Mouse (Mus musculus) MN1 (cell line): ENCODE results near the gene Slc12a9.
"Not testable (repeated sequence)": the region's sequence is repeated elsewhere in the genome, so short reads cannot be mapped to it uniquely, and the experiment has no call there.

ENCODE experiments used
- DNase-seq: peaks from one replicate; pipeline ENCODE4 v3.0.0-alpha.2; 2016; ENCODE audit warnings: low spot score

Gene Slc12a9

DNA sequence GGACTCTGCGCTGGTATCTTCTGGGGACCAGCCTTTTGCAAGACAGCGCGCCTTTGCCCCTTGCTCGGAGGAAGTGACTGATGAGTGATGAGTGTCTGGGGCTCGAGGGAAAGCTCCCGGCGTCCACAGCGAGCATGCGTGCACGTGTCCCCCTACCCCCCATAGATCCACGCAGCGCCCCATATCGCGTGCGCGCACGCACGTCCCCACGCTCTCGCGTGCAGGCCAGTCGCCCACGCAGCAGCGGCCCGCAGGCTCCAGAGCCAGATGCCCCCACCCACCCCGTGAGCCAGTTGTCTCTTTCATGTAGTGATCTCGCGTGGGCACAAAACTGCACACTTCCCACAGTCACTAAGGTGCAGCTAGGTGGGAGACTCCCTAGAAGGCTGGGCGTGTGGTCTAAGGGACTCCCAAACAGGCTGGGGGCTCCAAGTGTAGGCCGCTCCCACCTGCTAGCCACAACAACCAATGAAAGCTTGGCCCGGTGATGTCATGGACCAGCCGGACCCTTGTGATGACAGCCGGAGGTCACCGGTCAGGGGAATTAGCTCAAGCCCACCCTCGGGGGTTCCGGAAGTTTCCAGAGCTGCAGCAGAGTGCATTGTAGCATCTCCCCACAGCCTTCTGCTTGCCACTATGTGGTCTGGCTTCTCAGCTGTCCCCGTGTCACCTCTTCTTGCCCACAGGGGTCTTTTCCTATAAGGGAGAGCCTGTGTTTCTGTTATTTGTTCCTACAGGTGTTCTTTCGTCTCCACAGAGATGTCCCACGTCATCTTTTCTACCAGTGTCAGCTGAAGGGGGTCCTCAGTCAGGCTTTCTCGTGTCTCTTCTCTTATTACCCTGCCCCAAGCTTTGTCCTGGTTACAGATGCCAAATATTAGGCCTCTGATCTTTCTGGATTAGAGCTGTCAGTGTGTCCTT, 46.1 kb downstream of the Slc12a9 start, which contains the start of gene Ache:
Gene Ache (plus strand): TSS at position 488 of the 921 bp plus-strand sequence.
- peak; percentile 87 for DNase-seq

GRCm38 (mm10) chr5:137286655-137287031, 46.8 kb downstream of the Slc12a9 start:
- DNase-seq: peak; percentile 97

GRCm38 (mm10) chr5:137285986-137286385, 47.4 kb downstream of the Slc12a9 start:
- DNase-seq: no peak

DNA sequence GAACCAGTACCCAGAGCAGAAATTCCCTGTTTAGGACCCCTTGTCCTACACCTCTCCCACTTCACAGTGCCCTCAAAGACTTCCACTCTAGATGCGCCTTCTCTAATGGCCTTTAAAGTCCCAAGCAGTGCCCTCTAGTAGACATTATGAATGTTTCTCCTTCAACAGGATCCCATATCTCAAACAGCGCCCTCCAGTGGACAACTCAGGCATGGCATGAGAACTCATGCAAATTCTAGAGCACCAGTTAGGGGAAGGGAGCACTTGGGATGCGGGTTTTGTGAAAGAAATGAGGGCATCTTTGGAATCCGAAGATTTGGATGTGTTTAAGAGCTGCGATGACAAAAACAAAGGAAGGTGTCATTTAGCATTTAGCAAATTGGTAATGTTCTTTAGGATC, 48.4 kb downstream of the Slc12a9 start:
- peak; percentile 66 for DNase-seq

GRCm38 (mm10) chr5:137284411-137284810, 49.0 kb downstream of the Slc12a9 start:
- DNase-seq: not testable (repeated sequence)

DNA sequence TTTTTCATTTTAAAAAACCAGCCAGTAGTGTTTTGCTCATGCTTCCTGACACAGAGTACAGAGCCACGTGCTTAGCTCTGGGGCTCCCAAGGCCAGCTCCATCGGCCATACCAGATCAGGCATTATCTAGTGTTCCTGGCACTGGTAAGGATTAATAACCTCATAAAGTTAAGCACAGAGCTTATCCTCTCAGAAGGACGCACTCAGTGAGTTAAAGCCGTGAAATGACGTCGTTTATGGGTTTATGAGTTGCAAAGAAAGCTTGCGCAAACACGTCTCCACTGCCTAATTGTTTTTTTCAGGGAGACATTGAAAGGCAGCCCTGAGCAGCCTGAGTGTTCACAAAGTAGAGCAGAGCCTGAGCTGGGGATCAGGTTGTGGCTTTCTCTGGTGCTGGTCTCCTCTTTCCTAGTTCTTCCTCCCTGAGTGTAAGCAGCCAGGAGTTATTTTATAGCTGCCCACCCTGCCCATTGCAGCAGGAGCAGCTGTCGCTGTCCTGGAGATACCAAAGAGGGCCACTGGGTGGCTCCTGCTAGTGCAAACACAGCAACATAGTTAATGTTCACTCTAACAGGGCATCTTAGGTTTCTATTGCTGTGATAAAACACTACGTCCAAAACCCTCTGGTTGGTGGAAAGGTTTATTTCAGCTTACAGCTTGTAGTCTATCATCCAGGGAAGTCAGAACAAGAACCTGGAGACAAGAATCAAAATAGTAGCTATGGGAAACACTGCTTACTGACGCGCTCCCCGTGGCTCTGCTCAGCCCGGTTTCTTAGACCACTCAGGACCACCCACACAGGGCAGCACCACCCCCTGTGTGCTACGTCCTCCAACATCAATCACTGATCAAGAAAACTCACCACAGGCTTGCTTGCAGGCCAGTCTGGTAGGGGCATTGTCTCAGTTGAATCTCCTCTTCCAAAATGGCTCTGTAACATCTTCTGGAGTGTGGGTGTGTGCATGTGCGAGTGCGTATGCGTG, 55.7 kb downstream of the Slc12a9 start:
- DNase-seq: peak; percentile 60

DNA sequence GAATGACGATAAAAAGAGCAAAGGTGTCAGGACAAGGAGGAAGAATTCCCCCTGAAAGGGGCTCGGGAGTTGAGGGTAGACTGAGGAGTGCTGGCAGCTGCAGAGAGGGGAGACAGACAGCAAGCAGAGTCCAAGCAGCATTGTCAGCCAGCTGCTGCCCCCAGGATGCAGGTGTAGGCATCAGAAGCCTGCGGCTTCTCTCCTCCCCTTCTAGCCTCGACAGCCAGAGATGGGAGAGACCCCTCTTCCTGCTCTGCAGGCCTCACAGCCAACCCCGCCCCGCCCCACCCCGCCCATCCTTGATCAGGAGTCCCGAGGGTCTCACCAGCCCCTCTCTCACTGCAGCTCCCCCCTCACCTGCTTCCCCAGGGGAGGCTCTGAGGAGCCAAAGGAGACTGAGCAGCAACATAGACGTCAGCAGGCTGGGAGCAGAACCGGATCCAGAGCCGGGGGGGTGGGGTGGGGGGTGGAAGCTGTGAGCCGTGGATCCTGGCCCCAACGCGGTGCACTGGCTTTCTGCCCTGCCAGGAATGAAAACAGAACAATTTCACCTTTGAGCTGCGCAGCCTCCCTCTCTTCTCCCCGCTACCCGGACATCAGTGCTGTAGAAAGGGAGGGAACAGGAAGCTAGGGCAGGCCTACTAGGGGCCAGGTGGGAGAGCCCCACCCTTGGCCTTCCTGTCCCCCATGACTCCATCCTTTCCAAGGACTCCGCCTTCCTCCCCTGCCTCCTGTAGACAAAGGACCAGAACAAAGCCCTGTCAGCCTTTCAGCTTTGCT, 65.1 kb downstream of the Slc12a9 start:
- DNase-seq: no peak

- no peak for DNase-seq
These were observed 68.6 kb downstream of the Slc12a9 start for GRCm38 (mm10) chr5:137264787-137265186.
